18 mouse cellular contexts compared by ENCODE assay signal in genomic region chr2:28997161-28997834, GRCm38 (mm10). TPM values are rescaled to one million over a fixed set of nuclear protein-coding genes. Genes with fewer than 3 reads are reported as not detected.
DNase-seq lines count a peak whose midpoint lies in the region; ATAC-seq lines count a peak whose summit lies in the region.
"Had no signal": no experiment of that assay in that cellular context is flagged by ENCODE, and none has a peak within 500 bp of the region (broad histone marks: within the 10 kb centered on the region; RNA-seq: fewer than 3 reads in every experiment).

No protein-coding gene starts in this region.

- 0 out of 2 replicates have a peak, but pooled peaks cover 4% of the 10 kb centered on the region for H3K9me3 ChIP-seq in forebrain, embryonic 12.5 days
- H3K9me3 ChIP-seq in forebrain, embryonic 10.5 days = peaks cover 3% of the 10 kb centered on the region; the same call in 1 of the 2 replicates
- no peaks in the 10 kb centered on the region for H3K9me3 ChIP-seq in hindbrain, embryonic 15.5 days
- no peaks in the 10 kb centered on the region for H3K9me3 ChIP-seq in midbrain, embryonic 15.5 days
- H3K9me3 ChIP-seq: heart, embryonic 15.5 days; limb, embryonic 12.5 days had no signal

- no peak for DNase-seq in forebrain, embryonic 10.5 days (ENCODE audit: extremely low spot score, low spot score)
- DNase-seq in retina, postnatal 1 day = peak; percentile 73
- no peak for DNase-seq in kidney, postnatal 14 days
- no peak for DNase-seq in embryo, embryonic 9.5 days (ENCODE audit: extremely low spot score)
- no peak for DNase-seq in gastrocnemius, postnatal 4 days (ENCODE audit: low spot score in 2 of 2)
- DNase-seq: adrenal gland, postnatal 36 days; cerebellum, postnatal 36 days; heart, adult 11 months; kidney, adult 9 months; lung, postnatal 10 days; thymus, adult 2 months had no signal

- H3K36me3 ChIP-seq in forebrain, embryonic 12.5 days (replicated peaks) = no peaks in the 10 kb centered on the region
- H3K36me3 ChIP-seq in forebrain, embryonic 10.5 days (replicated peaks) = no peaks in the 10 kb centered on the region
- H3K36me3 ChIP-seq in hindbrain, embryonic 15.5 days = no peaks in the 10 kb centered on the region
- no peaks in the 10 kb centered on the region for H3K36me3 ChIP-seq in midbrain, embryonic 15.5 days (replicated peaks)
- H3K36me3 ChIP-seq: heart, embryonic 15.5 days; limb, embryonic 12.5 days had no signal

- H3K9ac ChIP-seq in forebrain, embryonic 12.5 days = no peak overlapping the region
- H3K9ac ChIP-seq in hindbrain, embryonic 15.5 days = no peak overlapping the region
- H3K9ac ChIP-seq in midbrain, embryonic 15.5 days = no peak overlapping the region
- H3K9ac ChIP-seq: heart, embryonic 15.5 days; limb, embryonic 12.5 days; liver, embryonic 14.5 days had no signal

- peaks cover 95% of the 10 kb centered on the region for H3K27me3 ChIP-seq in forebrain, embryonic 12.5 days
- H3K27me3 ChIP-seq in forebrain, embryonic 10.5 days (ENCODE audit: poor library complexity, severe bottlenecking) = peaks cover 94% of the 10 kb centered on the region
- H3K27me3 ChIP-seq in hindbrain, embryonic 15.5 days = no peaks in the 10 kb centered on the region; the same call in 1 of the 2 replicates
- H3K27me3 ChIP-seq in midbrain, embryonic 15.5 days (replicated peaks) = 0 out of 2 replicates have a peak, but pooled peaks cover 2% of the 10 kb centered on the region
- H3K27me3 ChIP-seq: heart, embryonic 15.5 days had no signal

- H3K4me2 ChIP-seq in forebrain, embryonic 12.5 days = 0 out of 2 replicates have a peak overlapping the region, but pooled peaks have one; percentile 10
- H3K4me2 ChIP-seq in hindbrain, embryonic 15.5 days = 0 out of 2 replicates have a peak overlapping the region, but pooled peaks have one; percentile 20
- H3K4me2 ChIP-seq in midbrain, embryonic 15.5 days = no peak overlapping the region
- H3K4me2 ChIP-seq: heart, embryonic 15.5 days; limb, embryonic 12.5 days had no signal

- 39% methylated on average over 14 of the region's 14 CpGs for WGBS in forebrain, embryonic 12.5 days
- WGBS in forebrain, embryonic 10.5 days = 62% methylated on average over 14 of the region's 14 CpGs
- WGBS in hindbrain, embryonic 15.5 days = 32% methylated on average over 14 of the region's 14 CpGs
- 31% methylated on average over 14 of the region's 14 CpGs for WGBS in midbrain, embryonic 15.5 days

- peak overlapping the region; percentile 53; the same call in 1 of the 2 replicates for H3K27ac ChIP-seq in forebrain, embryonic 12.5 days
- no peak overlapping the region for H3K27ac ChIP-seq in forebrain, embryonic 10.5 days
- peak overlapping the region; percentile 75 for H3K27ac ChIP-seq in hindbrain, embryonic 15.5 days (replicated peaks)
- H3K27ac ChIP-seq in midbrain, embryonic 15.5 days = peak overlapping the region; percentile 68
- H3K27ac ChIP-seq: heart, embryonic 15.5 days; limb, embryonic 12.5 days; liver, embryonic 14.5 days had no signal

- no peak overlapping the region for H3K4me3 ChIP-seq in forebrain, embryonic 12.5 days (replicated peaks)
- no peak overlapping the region for H3K4me3 ChIP-seq in forebrain, embryonic 10.5 days
- no peak overlapping the region for H3K4me3 ChIP-seq in hindbrain, embryonic 15.5 days
- no peak overlapping the region for H3K4me3 ChIP-seq in midbrain, embryonic 15.5 days
- H3K4me3 ChIP-seq: heart, embryonic 15.5 days; limb, embryonic 12.5 days had no signal

- ATAC-seq in forebrain, embryonic 12.5 days (ENCODE audit: low FRiP score) = peak; percentile 30; the same call in 1 of the 2 replicates
- ATAC-seq in hindbrain, embryonic 15.5 days (ENCODE audit: low FRiP score, low read depth) = peak; percentile 61
- ATAC-seq in midbrain, embryonic 15.5 days (replicated peaks) = no peak

- H3K4me1 ChIP-seq in forebrain, embryonic 12.5 days = peaks cover 31% of the 10 kb centered on the region
- H3K4me1 ChIP-seq in forebrain, embryonic 10.5 days = peaks cover 8% of the 10 kb centered on the region
- H3K4me1 ChIP-seq in hindbrain, embryonic 15.5 days (replicated peaks) = peaks cover 16% of the 10 kb centered on the region
- H3K4me1 ChIP-seq in midbrain, embryonic 15.5 days = peaks cover 20% of the 10 kb centered on the region
- H3K4me1 ChIP-seq: heart, embryonic 15.5 days; limb, embryonic 12.5 days had no signal

RNA-seq across cellular contexts. Expression of gene Cfap77, which starts 57.6 kb away (rescaled TPM):
- 0.19 and 0.26 TPM in 2 replicates for polyA plus RNA-seq in forebrain, embryonic 12.5 days (2016; fragmentation: Nextera tagmentation; extraction: Ambion mirVana)
- 0.67 and 0.74 TPM in 2 replicates for polyA plus RNA-seq in forebrain, embryonic 10.5 days (2016; fragmentation: Nextera tagmentation; extraction: Ambion mirVana)
- 0.78 and 1.5 TPM in 2 replicates for polyA plus RNA-seq in hindbrain, embryonic 15.5 days (2015; fragmentation: Nextera tagmentation; extraction: Ambion mirVana)
- polyA plus RNA-seq in midbrain, embryonic 15.5 days (2015; fragmentation: Nextera tagmentation; extraction: Ambion mirVana) = 0.82 and 1.3 TPM in 2 replicates
- under 1 TPM; 0.26 to 0.27 TPM for total RNA-seq in gastrocnemius, postnatal 4 days (2021)
- total RNA-seq: left cerebral cortex, adult 18-20 months had no signal
